Mouse (Mus musculus) embryonic facial prominence, embryonic 10.5 days (tissue): ENCODE data around the gene Stx1b. TPM values are rescaled to one million over a fixed set of nuclear protein-coding genes. Genes with fewer than 3 reads are reported as not detected.
"Not testable (repeated sequence)": the region's sequence is repeated elsewhere in the genome, so short reads cannot be mapped to it uniquely, and the experiment has no call there.

ENCODE experiments used
- DNase-seq: peaks from one replicate; pipeline ENCODE4 v3.0.0-alpha.2; 2017; ENCODE audit warnings: low spot score
- H3K27ac ChIP-seq: fragments of 300-500 bp; sonication (generic); replicated peaks from 2 replicates; pipeline ENCODE4 v1.5.1; 2016; ENCODE audit warnings: mild to moderate bottlenecking
- H3K27me3 ChIP-seq: fragments of 300-500 bp; sonication (generic); replicated peaks from 2 replicates; pipeline ENCODE4 v1.6.1; 2016; ENCODE audit warnings: low read depth, mild to moderate bottlenecking; ENCODE audit not compliant: poor library complexity, severe bottlenecking
- H3K36me3 ChIP-seq: fragments of 300-500 bp; sonication (generic); replicated peaks from 2 replicates; pipeline ENCODE4 v1.6.1; 2016; ENCODE audit warnings: mild to moderate bottlenecking, moderate library complexity
- H3K4me1 ChIP-seq: fragments of 300-500 bp; sonication (generic); 2 replicates; pipeline ENCODE4 v1.6.1; 2016
- H3K4me3 ChIP-seq: fragments of 300-500 bp; sonication (generic); 2 replicates; pipeline ENCODE4 v1.5.1; 2016; ENCODE audit warnings: mild to moderate bottlenecking, moderate library complexity
- H3K9me3 ChIP-seq: fragments of 300-500 bp; sonication (generic); 2 replicates; pipeline ENCODE4 v1.6.1; 2016; ENCODE audit warnings: mild to moderate bottlenecking
- WGBS: fragments of 180-500 bp; shearing (Covaris S2); methylation state at CpG from one replicate; pipeline ENCODE4 v1.1.7; 2016; 5-methylcytosine and 5-hydroxymethylcytosine counted together
- polyA plus RNA-seq: library from polyadenylated mRNA; unstranded; fragments of >200 nt; fragmentation: Nextera tagmentation; extraction: Ambion mirVana; gene quantifications from 2 replicates; pipeline ENCODE4 v1.2.1, GENCODE M21; 2016

The Stx1b gene
- polyA plus RNA-seq, 1 experiment from 2014 or later: 4.7 TPM

DNA sequence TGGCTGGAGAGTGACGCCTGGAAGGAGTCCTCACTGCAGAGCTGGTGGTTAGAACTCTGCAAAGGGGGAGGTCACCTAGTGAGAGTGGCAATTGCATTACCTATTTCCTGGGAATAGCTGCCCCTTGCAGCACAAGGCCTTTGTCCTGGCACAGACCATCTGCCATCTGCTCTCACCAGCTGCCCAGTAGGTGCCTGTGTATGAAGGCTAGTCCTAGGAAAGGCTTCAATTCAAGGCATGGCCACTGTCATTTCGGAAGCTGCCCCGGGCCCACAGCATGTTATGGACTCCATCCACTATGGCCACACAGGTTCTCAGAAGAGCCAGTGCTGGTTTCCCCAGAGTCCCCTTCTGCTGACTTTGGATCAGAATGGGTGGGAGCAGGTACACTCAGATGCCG, 25.8 kb downstream of the Stx1b start:
- no peak overlapping the region for H3K27ac ChIP-seq
- 0 out of 2 replicates have a peak overlapping the region, but pooled peaks have one; percentile 4 for H3K4me3 ChIP-seq
- no peak for DNase-seq
- H3K36me3 ChIP-seq: peaks cover 98% of the 10 kb centered on the region
- no peaks in the 10 kb centered on the region for H3K27me3 ChIP-seq
- 93% methylated on average over 4 of the region's 4 CpGs for WGBS
- H3K4me1 ChIP-seq: peaks cover 9% of the 10 kb centered on the region
- H3K9me3 ChIP-seq: no peaks in the 10 kb centered on the region

DNA sequence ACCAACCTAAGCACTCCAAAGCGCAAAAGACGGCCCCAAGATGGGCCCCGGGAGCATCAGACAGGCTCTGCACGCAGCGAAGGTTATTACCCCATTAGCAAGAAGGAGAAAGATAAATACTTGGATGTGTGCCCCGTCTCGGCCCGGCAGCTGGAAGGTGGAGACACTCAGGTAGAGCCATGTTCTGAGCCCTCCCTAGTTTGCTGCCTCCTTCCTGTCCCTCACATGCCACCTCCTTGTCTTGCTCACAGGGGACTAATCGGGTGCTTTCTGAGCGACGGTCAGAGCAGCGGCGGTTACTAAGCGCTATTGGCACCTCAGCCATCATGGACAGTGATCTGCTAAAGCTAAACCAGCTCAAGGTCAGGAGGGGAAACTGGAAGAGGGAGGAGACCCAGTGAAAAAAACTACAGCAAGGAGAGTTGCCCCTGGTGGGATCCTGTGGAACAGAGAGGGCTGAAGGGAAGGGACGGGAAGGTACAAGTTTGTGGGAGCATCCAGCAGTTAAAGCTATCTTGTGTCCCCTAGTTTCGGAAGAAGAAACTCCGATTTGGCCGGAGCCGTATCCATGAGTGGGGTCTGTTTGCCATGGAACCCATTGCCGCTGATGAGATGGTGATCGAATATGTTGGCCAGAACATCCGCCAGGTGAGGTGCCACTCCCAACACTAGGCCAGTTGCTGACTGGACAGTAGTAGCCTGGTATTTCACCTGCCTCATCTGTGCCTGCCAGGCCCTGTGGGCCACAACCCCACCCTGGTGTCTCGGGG, 27.1 kb downstream of the Stx1b start:
- 94% methylated on average over 23 of the region's 23 CpGs for WGBS
- Histone ChIP-seq H3K9me3 (no peaks in the 10 kb centered on the region), H3K4me3 (no peak overlapping the region), H3K36me3 (peaks cover 98% of the 10 kb centered on the region), H3K27ac (no peak overlapping the region), H3K27me3 (no peaks in the 10 kb centered on the region), H3K4me1 (peaks cover 9% of the 10 kb centered on the region)
- DNase-seq: no peak

DNA sequence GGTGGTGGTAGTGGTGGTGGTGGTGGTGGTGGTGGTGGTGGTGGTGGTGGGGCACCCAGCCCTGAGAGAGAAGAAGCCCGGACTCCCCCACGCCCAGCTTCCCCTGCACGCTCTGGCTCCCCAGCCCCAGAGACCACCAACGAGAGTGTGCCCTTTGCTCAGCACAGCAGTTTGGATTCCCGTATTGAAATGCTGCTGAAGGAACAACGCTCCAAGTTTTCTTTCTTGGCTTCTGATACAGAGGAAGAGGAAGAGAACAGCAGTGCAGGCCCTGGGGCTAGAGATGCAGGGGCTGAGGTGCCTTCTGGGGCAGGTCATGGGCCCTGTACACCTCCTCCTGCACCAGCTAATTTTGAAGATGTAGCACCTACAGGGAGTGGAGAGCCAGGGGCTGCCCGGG, 39.0 kb downstream of the Stx1b start, which contains the start of gene Gm49388:
Gene Gm49388, plus strand, starts transcription at position 301 of the 400 bp plus-strand sequence.
- no peaks in the 10 kb centered on the region for H3K9me3 ChIP-seq
- H3K27ac ChIP-seq: no peak within 1 kb of the TSS
- DNase-seq: no peak
- H3K36me3 ChIP-seq: peaks cover 100% of the 10 kb centered on the region
- H3K4me1 ChIP-seq: no peaks in the 10 kb centered on the region
- H3K4me3 ChIP-seq: no peak within 1 kb of the TSS
- H3K27me3 ChIP-seq: no peaks in the 10 kb centered on the region
- WGBS: 95% methylated on average over 7 of the region's 7 CpGs

DNA sequence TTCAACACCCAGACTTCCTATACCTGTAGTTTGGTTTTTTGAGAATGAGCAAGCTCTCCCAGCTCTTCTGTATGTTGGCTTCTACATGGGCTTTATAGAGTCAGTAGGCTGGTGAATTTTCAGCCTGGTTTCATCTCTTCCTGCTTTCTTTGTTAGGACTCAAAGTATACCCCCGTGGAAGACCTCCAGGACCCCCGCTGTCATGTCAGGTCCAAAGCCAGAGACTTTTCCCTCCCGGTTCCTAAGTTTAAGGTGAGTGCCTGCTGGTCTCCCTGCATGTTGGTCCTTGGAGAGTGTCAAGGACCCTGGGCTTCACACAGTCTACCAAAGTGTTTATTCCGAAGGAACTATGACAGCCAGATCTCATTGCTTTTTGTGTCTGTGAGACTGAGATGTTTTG, 46.0 kb downstream of the Stx1b start:
- Histone ChIP-seq H3K4me3 (peak overlapping the region; percentile 92), H3K27me3 (no peaks in the 10 kb centered on the region), H3K27ac (peak overlapping the region; percentile 99), H3K36me3 (peaks cover 51% of the 10 kb centered on the region), H3K4me1 (peaks cover 24% of the 10 kb centered on the region), H3K9me3 (no peaks in the 10 kb centered on the region)
- DNase-seq: no peak
- 77% methylated on average over 4 of the region's 4 CpGs for WGBS

DNA sequence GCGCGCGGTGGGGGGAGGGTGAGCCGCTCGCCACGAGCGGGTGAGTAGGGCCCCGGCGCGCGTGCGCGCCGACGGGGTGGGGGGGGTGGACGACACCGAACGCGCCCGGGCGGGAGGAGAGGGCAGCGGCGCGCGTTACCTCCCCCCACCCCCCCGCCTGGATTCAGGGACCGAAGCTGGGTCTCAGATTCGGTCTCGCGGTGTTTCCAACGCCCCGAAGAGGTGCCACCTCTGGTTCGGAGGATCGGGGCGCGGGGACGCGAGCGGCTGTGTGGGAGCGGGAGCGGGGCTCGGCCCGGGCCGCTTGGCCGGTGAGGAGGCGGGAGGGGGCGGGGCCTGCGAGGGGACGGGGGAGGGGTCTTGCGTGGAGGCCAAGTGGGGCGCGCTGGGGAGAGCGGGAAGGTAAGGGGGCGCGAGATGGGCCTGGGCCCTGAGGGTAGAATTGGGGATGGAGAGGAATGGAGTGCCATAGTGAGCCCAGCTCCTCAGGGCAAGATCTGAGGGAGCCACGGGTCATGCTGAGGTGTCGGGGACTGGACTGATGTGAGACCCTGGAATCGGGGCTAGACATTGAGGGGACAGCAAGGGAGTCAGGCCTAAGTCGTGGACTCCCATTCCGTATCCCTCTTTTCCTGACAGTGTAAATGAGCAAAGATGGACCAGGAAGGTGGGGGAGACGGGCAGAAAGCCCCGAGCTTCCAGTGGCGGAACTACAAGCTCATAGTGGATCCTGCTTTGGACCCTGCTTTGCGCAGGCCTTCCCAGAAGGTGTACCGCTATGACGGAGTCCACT, 46.7 kb downstream of the Stx1b start:
- peaks cover 24% of the 10 kb centered on the region for H3K4me1 ChIP-seq
- WGBS: 2% methylated on average over 66 of the region's 66 CpGs
- peak overlapping the region; percentile 92 for H3K4me3 ChIP-seq
- H3K27me3 ChIP-seq: no peaks in the 10 kb centered on the region
- peak overlapping the region; percentile 99 for H3K27ac ChIP-seq
- no peaks in the 10 kb centered on the region for H3K9me3 ChIP-seq
- peaks cover 44% of the 10 kb centered on the region for H3K36me3 ChIP-seq
- peak; percentile 87 for DNase-seq

DNA sequence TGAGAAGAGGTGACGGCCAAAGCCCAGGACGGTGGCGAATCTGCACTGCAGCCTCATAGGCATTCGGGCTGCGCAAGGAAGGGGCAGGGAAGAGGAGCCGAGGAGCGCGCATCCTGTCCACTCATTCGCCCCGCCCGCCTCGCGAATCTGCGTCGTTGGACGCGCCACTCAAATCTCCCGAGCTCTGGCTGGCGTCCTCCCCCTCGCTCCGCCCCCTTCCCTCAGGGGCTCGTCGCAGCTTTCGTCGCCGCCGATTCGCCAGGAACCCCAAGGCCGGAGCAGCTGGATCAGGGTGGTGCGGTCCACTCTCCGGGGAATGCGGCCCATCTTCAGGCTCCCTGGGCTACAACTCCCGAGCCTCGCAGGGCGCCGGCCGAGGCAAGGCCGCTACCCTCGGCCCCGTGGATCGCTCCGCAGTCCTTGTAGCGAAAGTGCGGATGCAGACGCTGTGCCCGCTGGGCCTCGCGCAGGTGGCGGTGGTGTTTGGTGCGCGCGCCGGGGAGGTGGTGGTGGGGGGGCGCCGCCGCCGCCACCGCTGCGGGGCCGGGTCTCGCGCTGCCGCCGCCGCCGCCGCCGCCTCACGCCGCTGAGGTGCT, 47.4 kb downstream of the Stx1b start:
- H3K9me3 ChIP-seq: no peaks in the 10 kb centered on the region

DNA sequence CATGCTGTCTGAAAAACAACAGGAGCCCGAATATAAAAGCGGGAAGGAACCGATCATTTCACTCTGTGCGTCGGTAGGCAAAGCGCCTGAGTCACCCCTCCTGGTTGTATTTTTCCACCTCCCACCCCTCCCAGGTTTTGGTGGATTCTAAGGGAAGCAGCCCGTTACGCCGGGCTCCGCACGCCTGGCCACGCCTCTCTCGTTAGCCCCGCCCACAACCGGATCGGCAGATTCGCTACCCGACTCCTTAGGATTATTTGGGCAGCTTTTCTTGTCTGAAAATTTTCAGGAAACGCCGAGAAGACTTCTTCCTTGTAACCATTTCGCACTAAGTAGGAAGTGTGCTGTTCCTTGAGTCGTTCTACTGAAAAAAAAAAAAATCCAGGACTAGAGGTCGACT, 47.9 kb downstream of the Stx1b start, which contains the start of gene Setd1a:
Gene Setd1a, plus strand, starts transcription at position 245 of the 400 bp plus-strand sequence.
- H3K27me3 ChIP-seq: no peaks in the 10 kb centered on the region
- H3K4me3 ChIP-seq: peak within 1 kb of the TSS; percentile 92
- peak; percentile 87 for DNase-seq
- no peaks in the 10 kb centered on the region for H3K9me3 ChIP-seq
- H3K4me1 ChIP-seq: peaks cover 25% of the 10 kb centered on the region
- peak within 1 kb of the TSS; percentile 99 for H3K27ac ChIP-seq
- WGBS: under 1% methylated on average over 23 of the region's 23 CpGs
- peaks cover 32% of the 10 kb centered on the region for H3K36me3 ChIP-seq

More for the DNA sequence above, 47.4 kb downstream of the Stx1b start:
- peak overlapping the region; percentile 99 for H3K27ac ChIP-seq
- H3K4me1 ChIP-seq: peaks cover 24% of the 10 kb centered on the region
- H3K36me3 ChIP-seq: peaks cover 37% of the 10 kb centered on the region
- H3K4me3 ChIP-seq: peak overlapping the region; percentile 92
- no peaks in the 10 kb centered on the region for H3K27me3 ChIP-seq
- peak; percentile 96 for DNase-seq
- WGBS: under 1% methylated on average over 69 of the region's 70 CpGs

DNA sequence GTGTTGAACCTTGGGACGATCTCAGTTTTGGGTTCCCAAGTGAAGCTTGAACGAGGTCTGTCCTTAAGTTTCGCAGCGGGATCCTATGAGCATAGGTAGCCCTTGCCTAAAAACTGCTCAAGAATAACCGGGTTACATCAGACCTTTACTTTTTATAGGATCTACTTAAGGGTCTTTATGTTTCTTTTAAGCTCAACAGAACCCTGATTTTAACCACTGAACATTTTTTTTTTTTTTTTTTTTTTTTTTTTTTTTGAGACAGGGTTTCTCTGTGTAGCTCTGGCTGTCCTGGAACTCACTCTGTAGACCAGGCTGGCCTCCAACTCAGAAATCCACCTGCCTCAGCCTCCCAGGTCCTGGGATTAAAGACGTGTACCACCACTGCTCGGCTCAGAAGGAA, 48.5 kb downstream of the Stx1b start:
- not testable (repeated sequence) for H3K9me3 ChIP-seq, DNase-seq, H3K27me3 ChIP-seq
- 82% methylated on average over 7 of the region's 7 CpGs for WGBS
- H3K4me1 ChIP-seq: peaks cover 30% of the 10 kb centered on the region
- peak overlapping the region; percentile 99 for H3K27ac ChIP-seq
- peak overlapping the region; percentile 92 for H3K4me3 ChIP-seq
- peaks cover 26% of the 10 kb centered on the region for H3K36me3 ChIP-seq

DNA sequence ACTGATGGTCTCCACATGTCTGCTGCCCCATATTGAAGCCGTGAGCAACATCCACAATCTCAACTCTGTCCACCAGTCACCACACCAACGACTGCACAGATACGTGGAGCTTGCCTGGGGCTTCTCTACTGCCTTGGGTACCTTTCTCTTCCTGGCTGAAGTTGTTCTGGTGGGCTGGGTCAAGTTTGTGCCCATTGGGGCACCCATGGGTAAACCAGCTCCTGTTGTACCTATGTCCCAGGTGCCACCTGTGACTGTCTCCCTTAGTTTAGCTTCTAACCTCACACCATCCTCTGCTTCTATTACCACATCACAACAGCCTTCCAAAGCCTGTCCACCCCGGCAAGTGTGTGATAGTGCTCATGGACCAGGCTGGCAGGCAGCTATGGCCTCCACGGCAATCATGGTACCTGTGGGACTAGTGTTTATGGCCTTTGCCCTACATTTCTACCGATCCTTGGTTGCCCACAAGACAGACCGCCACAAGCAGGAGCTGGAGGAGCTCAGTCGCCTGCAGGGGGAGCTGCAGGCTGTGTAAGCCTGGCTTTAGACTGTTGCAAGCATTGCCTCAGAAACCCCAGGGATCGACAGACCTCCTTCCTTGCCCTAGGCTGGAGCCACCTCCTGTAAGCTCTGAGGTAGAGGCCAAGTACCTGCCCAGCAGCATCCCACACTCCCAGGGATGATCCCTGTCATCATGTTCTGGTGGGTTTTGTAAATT, 50.5 kb downstream of the Stx1b start:
- 47% methylated on average over 9 of the region's 9 CpGs for WGBS
- Histone ChIP-seq H3K9me3 (no peaks in the 10 kb centered on the region), H3K4me3 (peak overlapping the region; percentile 13; the same call in 1 of the 2 replicates), H3K36me3 (peaks cover 6% of the 10 kb centered on the region), H3K27me3 (no peaks in the 10 kb centered on the region), H3K4me1 (peaks cover 51% of the 10 kb centered on the region), H3K27ac (no peak overlapping the region)
- peak; percentile 72 for DNase-seq

DNA sequence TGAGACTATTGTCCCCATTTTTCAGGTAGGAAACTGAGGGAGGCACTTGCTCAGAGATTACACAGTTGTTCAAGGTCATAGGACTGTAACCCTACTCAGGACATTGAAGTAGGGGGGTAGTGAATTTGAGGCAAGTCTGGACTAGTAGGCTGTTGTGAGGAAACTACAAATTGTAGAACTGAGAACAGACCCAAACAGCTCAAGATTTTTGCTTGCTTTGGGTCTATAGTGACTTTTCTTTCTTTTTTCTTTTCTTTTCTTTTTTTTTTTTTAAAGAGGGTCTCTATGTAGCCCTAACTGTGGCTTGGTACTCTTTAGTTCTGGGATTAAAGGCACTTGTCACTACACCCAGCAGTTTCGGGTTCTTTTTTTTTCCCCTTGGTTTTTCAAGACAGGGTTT, 51.8 kb downstream of the Stx1b start:
- WGBS: 85% methylated on average over 1 of the region's 1 CpGs
- H3K27ac ChIP-seq: no peak overlapping the region
- no peaks in the 10 kb centered on the region for H3K9me3 ChIP-seq
- peaks cover 11% of the 10 kb centered on the region for H3K36me3 ChIP-seq
- no peak overlapping the region for H3K4me3 ChIP-seq
- no peaks in the 10 kb centered on the region for H3K27me3 ChIP-seq
- peaks cover 51% of the 10 kb centered on the region for H3K4me1 ChIP-seq
- DNase-seq: no peak

DNA sequence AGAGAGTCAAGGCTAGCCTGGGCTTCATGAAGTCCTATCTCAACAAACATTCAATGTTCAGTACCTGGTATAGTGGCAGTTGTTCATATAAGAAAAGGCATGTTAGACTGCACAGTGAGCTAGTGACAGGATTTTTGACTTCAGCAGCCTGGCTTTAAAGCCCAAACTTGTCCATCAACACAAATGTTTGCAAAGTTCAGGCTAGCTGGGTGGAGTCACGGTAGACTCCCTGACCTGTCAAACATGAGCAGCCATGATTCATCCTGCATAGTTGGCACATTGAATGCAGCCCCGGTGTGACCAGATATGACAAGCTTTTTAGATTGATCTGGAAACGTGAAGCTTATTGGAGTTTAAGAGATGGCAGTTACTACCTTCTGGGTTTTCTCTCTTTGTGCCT, 52.3 kb downstream of the Stx1b start:
- H3K27me3 ChIP-seq: no peaks in the 10 kb centered on the region
- no peaks in the 10 kb centered on the region for H3K9me3 ChIP-seq
- peaks cover 51% of the 10 kb centered on the region for H3K4me1 ChIP-seq
- no peak overlapping the region for H3K4me3 ChIP-seq
- whole genome bisulfite sequencing: 84% methylated on average over 3 of the region's 3 CpGs
- peaks cover 16% of the 10 kb centered on the region for H3K36me3 ChIP-seq
- no peak for DNase-seq
- H3K27ac ChIP-seq: no peak overlapping the region

DNA sequence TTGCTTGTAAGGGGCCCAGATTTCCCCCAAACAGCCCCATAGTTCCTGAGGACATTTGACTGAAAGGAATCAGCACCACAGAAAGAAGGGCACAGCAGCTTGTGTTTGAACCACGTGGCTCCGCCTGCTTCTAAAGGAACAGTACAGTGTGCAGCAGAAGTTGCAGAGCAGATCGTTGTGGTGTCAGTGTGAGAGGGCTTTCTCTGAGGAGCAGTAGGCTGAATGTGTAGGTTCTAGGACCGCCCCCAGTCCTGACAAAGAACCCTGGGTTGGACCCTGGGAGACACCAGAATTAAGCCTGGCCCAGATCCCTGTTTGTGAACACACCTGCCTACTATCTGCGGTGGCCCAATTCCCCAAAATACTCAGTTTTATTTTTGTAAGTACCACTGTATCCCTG, 53.1 kb downstream of the Stx1b start:
- Histone ChIP-seq H3K4me3 (peak overlapping the region; percentile 77), H3K27ac (no peak overlapping the region)

More for the DNA sequence above, 53.1 kb downstream of the Stx1b start:
- Histone ChIP-seq H3K36me3 (peaks cover 24% of the 10 kb centered on the region), H3K9me3 (no peaks in the 10 kb centered on the region), H3K4me1 (peaks cover 51% of the 10 kb centered on the region), H3K27me3 (no peaks in the 10 kb centered on the region)
- WGBS: 72% methylated on average over 5 of the region's 5 CpGs
- no peak for DNase-seq
